Mouse (Mus musculus) midbrain, embryonic 14.5 days (tissue): ENCODE measurements around the gene Fiz1. TPM values are rescaled to one million over a fixed set of nuclear protein-coding genes. Genes with fewer than 3 reads are reported as not detected.

Experiments
- ATAC-seq: fragments of 200-750 bp; cut with Nextera tagmentation; 2 replicates; pipeline ENCODE4 v1.8.0; 2017; ENCODE audit warnings: moderate number of reproducible peaks, moderate library complexity; ENCODE audit not compliant: low FRiP score, low TSS enrichment
- DNase-seq: peaks from one replicate; pipeline ENCODE4 v3.0.0-alpha.2; 2015
- H3K27ac ChIP-seq: fragments of 300-500 bp; sonication (generic); replicated peaks from 2 replicates; pipeline ENCODE4 v1.5.1; 2014; ENCODE audit warnings: mild to moderate bottlenecking, low read depth, low read length, moderate library complexity
- H3K27me3 ChIP-seq: fragments of 300-500 bp; sonication (generic); 2 replicates; pipeline ENCODE4 v1.6.1; 2014; ENCODE audit warnings: low read length, control low read depth, mixed read lengths; ENCODE audit not compliant: control insufficient read depth, insufficient read depth
- H3K36me3 ChIP-seq: fragments of 300-500 bp; sonication (generic); 2 replicates; pipeline ENCODE4 v1.6.1; 2014; ENCODE audit warnings: low read length, control low read depth; ENCODE audit not compliant: control insufficient read depth, insufficient read depth
- H3K4me1 ChIP-seq: fragments of 300-500 bp; sonication (generic); 2 replicates; pipeline ENCODE4 v1.6.1; 2014; ENCODE audit warnings: mild to moderate bottlenecking, antibody characterized with exemption, low read length, control low read depth; ENCODE audit not compliant: control insufficient read depth, insufficient read depth
- H3K4me2 ChIP-seq: fragments of 300-500 bp; sonication (generic); 2 replicates; pipeline ENCODE4 v1.6.1; 2014; ENCODE audit warnings: mild to moderate bottlenecking, low read length, moderate library complexity
- H3K4me3 ChIP-seq: fragments of 300-500 bp; sonication (generic); replicated peaks from 2 replicates; pipeline ENCODE4 v1.5.1; 2014; ENCODE audit warnings: low read depth, low read length
- H3K9ac ChIP-seq: fragments of 300-500 bp; sonication (generic); replicated peaks from 2 replicates; pipeline ENCODE4 v1.6.1; 2014; ENCODE audit warnings: mild to moderate bottlenecking, low read length, moderate library complexity
- H3K9me3 ChIP-seq: fragments of 300-500 bp; sonication (generic); 2 replicates; pipeline ENCODE4 v1.6.1; 2016; ENCODE audit warnings: low read length, control low read depth, mixed read lengths; ENCODE audit not compliant: control insufficient read depth
- WGBS: fragments of 180-500 bp; shearing (Covaris S2); extraction: QIAGEN DNeasy Blood & Tissue Kit; methylation state at CpG from one replicate; pipeline ENCODE4 v1.1.7; 2014; 5-methylcytosine and 5-hydroxymethylcytosine counted together
- polyA plus RNA-seq: library from polyadenylated mRNA; unstranded; fragments of >200 nt; fragmentation: Nextera tagmentation; extraction: Ambion mirVana; gene quantifications from 2 replicates; pipeline ENCODE4 v1.2.1, GENCODE M21; 2014

The Fiz1 gene
- polyA plus RNA-seq, 1 experiment from 2014 or later: 38.0 TPM

GRCm38 (mm10) chr7:5046112-5046511 is 31.6 kb upstream of the Fiz1 start:
- no peaks in the 10 kb centered on the region for H3K9me3 ChIP-seq
- ATAC-seq (no peak), DNase-seq (no peak)
- H3K36me3 ChIP-seq: no peaks in the 10 kb centered on the region
- H3K27me3 ChIP-seq: no peaks in the 10 kb centered on the region
- no peak overlapping the region for H3K4me2 ChIP-seq
- H3K9ac ChIP-seq: no peak overlapping the region
- H3K4me3 ChIP-seq: no peak overlapping the region
- WGBS: 74% methylated on average over 2 of the region's 2 CpGs
- peaks cover 8% of the 10 kb centered on the region; the same call in 1 of the 2 replicates for H3K4me1 ChIP-seq
- no peak overlapping the region for H3K27ac ChIP-seq

- WGBS: 79% methylated on average over 2 of the region's 2 CpGs
- no peak overlapping the region for H3K9ac ChIP-seq
- H3K4me1 ChIP-seq: no peaks in the 10 kb centered on the region
- no peaks in the 10 kb centered on the region for H3K9me3 ChIP-seq
- ATAC-seq (no peak), DNase-seq (no peak)
- no peaks in the 10 kb centered on the region for H3K27me3 ChIP-seq
- H3K27ac ChIP-seq: no peak overlapping the region
- no peak overlapping the region for H3K4me3 ChIP-seq
- H3K36me3 ChIP-seq: no peaks in the 10 kb centered on the region
- H3K4me2 ChIP-seq: no peak overlapping the region
Observed at GRCm38 (mm10) chr7:5044981-5045380, 30.5 kb upstream of the Fiz1 start.

- 0 out of 2 replicates have a peak, but pooled peaks cover 10% of the 10 kb centered on the region for H3K4me1 ChIP-seq
- peaks cover 24% of the 10 kb centered on the region for H3K36me3 ChIP-seq
- peak overlapping the region; percentile 64 for H3K4me3 ChIP-seq
- H3K9me3 ChIP-seq: no peaks in the 10 kb centered on the region
- 39% methylated on average over 5 of the region's 5 CpGs for WGBS
- peak overlapping the region; percentile 75 for H3K9ac ChIP-seq
- ATAC-seq (no peak), DNase-seq (no peak)
- peak overlapping the region; percentile 57 for H3K4me2 ChIP-seq
- H3K27ac ChIP-seq: peak overlapping the region; percentile 97; the same call in 1 of the 2 replicates
- H3K27me3 ChIP-seq: no peaks in the 10 kb centered on the region
Observed at GRCm38 (mm10) chr7:5038940-5039339, 24.4 kb upstream of the Fiz1 start.

- DNase-seq: peak; percentile 96
- under 1% methylated on average over 48 of the region's 48 CpGs for WGBS
- H3K27ac ChIP-seq: peak within 1 kb of the TSS; percentile 97
- 0 out of 2 replicates have a peak, but pooled peaks cover 10% of the 10 kb centered on the region for H3K4me1 ChIP-seq
- ATAC-seq: peak; percentile 94
- no peaks in the 10 kb centered on the region for H3K9me3 ChIP-seq
- H3K9ac ChIP-seq: peak within 1 kb of the TSS; percentile 75
- no peaks in the 10 kb centered on the region for H3K27me3 ChIP-seq
- H3K4me3 ChIP-seq: peak within 1 kb of the TSS; percentile 64
- H3K4me2 ChIP-seq: peak within 1 kb of the TSS; percentile 57
- peaks cover 31% of the 10 kb centered on the region for H3K36me3 ChIP-seq
Observed at GRCm38 (mm10) chr7:5038109-5038732, 23.7 kb upstream of the Fiz1 start, which contains the start of gene Zfp784. Gene Zfp784 (minus strand): TSS chr7:5038446.

GRCm38 (mm10) chr7:5037467-5037866 is 23.0 kb upstream of the Fiz1 start:
- 87% methylated on average over 8 of the region's 8 CpGs for WGBS
- no peak for DNase-seq

GRCm38 (mm10) chr7:5037026-5037425 is 22.5 kb upstream of the Fiz1 start:
- WGBS: 96% methylated on average over 7 of the region's 7 CpGs
- Histone ChIP-seq H3K9me3 (no peaks in the 10 kb centered on the region; the same call in 1 of the 2 replicates), H3K4me2 (peak overlapping the region; percentile 57; the same call in 1 of the 2 replicates), H3K36me3 (peaks cover 43% of the 10 kb centered on the region), H3K9ac (no peak overlapping the region), H3K4me1 (0 out of 2 replicates have a peak, but pooled peaks cover 10% of the 10 kb centered on the region), H3K27me3 (no peaks in the 10 kb centered on the region), H3K4me3 (no peak overlapping the region), H3K27ac (no peak overlapping the region)
- no peak for ATAC-seq
- no peak for DNase-seq

More at GRCm38 (mm10) chr7:5037467-5037866, 23.0 kb upstream of the Fiz1 start:
- no peak for ATAC-seq
- Histone ChIP-seq H3K4me3 (peak overlapping the region; percentile 64), H3K36me3 (peaks cover 38% of the 10 kb centered on the region), H3K27me3 (no peaks in the 10 kb centered on the region), H3K9me3 (no peaks in the 10 kb centered on the region), H3K27ac (peak overlapping the region; percentile 97), H3K4me2 (peak overlapping the region; percentile 57), H3K9ac (peak overlapping the region; percentile 75), H3K4me1 (0 out of 2 replicates have a peak, but pooled peaks cover 10% of the 10 kb centered on the region)

GRCm38 (mm10) chr7:5036136-5036535 is 21.6 kb upstream of the Fiz1 start:
- no peak for DNase-seq
- Histone ChIP-seq H3K4me1 (0 out of 2 replicates have a peak, but pooled peaks cover 10% of the 10 kb centered on the region), H3K9me3 (peaks cover 8% of the 10 kb centered on the region), H3K4me2 (no peak overlapping the region), H3K4me3 (no peak overlapping the region), H3K9ac (no peak overlapping the region), H3K27ac (no peak overlapping the region), H3K36me3 (peaks cover 52% of the 10 kb centered on the region), H3K27me3 (no peaks in the 10 kb centered on the region)
- WGBS: 95% methylated on average over 9 of the region's 9 CpGs
- ATAC-seq: no peak

- 96% methylated on average over 17 of the region's 17 CpGs for WGBS
- H3K4me2 ChIP-seq: no peak overlapping the region
- peaks cover 13% of the 10 kb centered on the region for H3K9me3 ChIP-seq
- no peak overlapping the region for H3K9ac ChIP-seq
- H3K4me1 ChIP-seq: 0 out of 2 replicates have a peak, but pooled peaks cover 10% of the 10 kb centered on the region
- H3K4me3 ChIP-seq: no peak overlapping the region
- H3K36me3 ChIP-seq: peaks cover 57% of the 10 kb centered on the region
- ATAC-seq (no peak), DNase-seq (no peak)
- H3K27me3 ChIP-seq: no peaks in the 10 kb centered on the region
- H3K27ac ChIP-seq: no peak overlapping the region
Observed at GRCm38 (mm10) chr7:5035628-5036027, 21.1 kb upstream of the Fiz1 start.

- ATAC-seq (no peak), DNase-seq (no peak)
- no peak within 1 kb of the TSS for H3K4me2 ChIP-seq
- H3K9ac ChIP-seq: no peak within 1 kb of the TSS
- no peak within 1 kb of the TSS for H3K4me3 ChIP-seq
- peaks cover 23% of the 10 kb centered on the region for H3K9me3 ChIP-seq
- no peaks in the 10 kb centered on the region for H3K27me3 ChIP-seq
- H3K4me1 ChIP-seq: 0 out of 2 replicates have a peak, but pooled peaks cover 4% of the 10 kb centered on the region
- H3K36me3 ChIP-seq: peaks cover 75% of the 10 kb centered on the region
- H3K27ac ChIP-seq: no peak within 1 kb of the TSS
- WGBS: 95% methylated on average over 3 of the region's 3 CpGs
Observed at GRCm38 (mm10) chr7:5033818-5034217, 19.3 kb upstream of the Fiz1 start, which contains the start of gene 4632433K11Rik. Gene 4632433K11Rik (plus strand): TSS chr7:5034118.
